Mouse (Mus musculus) thymus, postnatal 36 days (tissue): Measurements from ENCODE around the gene Mms22l.
"Not testable (repeated sequence)": the region's sequence is repeated elsewhere in the genome, so short reads cannot be mapped to it uniquely, and the experiment has no call there.

Experiments
- DNase-seq, 2 experiments: peaks; one replicate each; pipeline ENCODE4 v3.0.0; 2022; ENCODE audit warnings: mixed read lengths in 2 of 2

The Mms22l gene

DNA sequence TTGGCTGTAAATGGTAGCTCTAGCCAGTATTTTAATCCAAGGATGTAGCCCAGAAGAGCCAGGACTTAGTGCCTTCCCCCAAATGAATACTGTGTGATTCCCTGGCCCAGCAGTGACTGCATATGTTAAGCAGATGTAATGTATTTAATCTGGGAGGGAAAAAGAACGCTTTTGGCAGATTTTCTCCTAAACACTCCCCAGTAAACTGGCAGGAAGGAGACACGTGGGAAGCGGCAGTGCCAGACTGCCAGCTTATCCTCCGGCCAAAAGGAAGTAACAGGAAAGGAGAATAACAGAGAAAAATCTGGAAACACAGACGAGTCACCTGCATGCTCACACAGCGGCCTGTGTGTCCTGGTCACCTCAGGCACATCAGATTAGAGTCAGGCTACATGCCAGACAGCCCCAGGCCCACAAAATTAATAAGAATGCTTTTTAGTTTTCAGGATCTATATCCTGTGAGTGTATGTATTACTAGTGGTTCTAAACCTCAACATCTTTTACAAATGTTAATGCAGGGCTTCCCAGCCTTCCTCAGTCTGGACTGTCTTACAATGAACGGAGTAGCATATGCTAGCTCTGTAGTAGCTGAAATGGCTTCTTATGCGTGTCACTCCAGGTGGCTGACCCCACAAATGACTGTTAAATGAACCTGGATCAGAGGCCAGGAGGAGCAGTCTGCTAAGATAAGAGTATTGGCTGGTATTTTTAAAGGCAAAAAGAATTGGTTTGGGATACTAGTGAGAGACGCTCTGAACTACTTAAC lies 125.4 kb downstream of the Mms22l start:
- no peak for DNase-seq

DNA sequence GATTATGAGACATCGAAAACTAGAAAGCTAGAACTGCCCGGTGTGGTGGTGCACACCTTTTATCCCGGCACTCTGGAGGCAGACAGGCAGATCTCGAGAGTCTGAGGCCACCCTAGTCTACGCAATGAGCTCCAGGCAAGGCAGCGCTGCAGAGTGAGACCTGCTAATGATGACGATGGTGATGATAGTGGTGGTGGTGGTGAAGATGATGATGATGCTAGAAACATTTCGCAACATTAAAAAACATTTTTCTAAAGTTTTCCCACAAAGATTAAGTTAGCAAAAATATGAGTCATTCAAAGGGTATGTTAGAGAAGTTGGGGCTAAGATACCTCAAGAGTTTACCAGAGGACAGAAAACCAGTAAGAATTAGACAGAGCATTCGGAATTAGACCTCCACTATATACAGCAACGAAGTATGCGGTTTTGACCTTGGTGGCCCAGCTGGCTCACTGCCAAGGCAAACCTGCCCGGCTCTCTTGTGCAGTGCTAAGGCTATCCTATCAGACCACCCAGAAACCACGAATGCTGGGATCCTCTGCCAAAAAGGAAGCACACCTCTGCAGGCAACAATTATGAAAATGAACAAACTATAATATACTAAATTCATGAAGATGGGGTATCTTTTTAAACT lies 129.8 kb downstream of the Mms22l start:
- DNase-seq = no peak

DNA sequence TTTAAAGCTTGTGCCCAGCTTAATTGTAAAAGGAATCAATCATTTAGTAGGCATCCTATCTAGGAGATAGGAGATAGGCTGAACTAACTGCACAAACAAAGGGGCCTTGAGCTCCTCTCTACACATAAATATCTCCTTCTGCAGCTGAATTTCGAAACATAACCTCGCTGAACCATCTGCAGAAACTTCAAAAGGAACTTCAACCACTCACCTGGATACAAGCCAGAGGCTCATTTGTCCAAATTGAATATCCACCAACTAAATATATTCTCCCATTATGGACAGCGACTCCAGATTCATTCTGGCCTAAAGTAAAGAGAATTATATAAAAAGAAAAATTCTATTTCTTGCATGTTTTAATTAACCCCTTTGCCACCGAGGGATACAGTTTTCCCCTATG lies 130.4 kb downstream of the Mms22l start:
- DNase-seq = no peak

- DNase-seq = no peak
Measured at GRCm38 (mm10) chr4:24627871-24628270, 131.6 kb downstream of the Mms22l start.

GRCm38 (mm10) chr4:24630430-24630829 lies 134.2 kb downstream of the Mms22l start:
- no peak for DNase-seq

GRCm38 (mm10) chr4:24631177-24631911 lies 135.1 kb downstream of the Mms22l start:
- no peak for DNase-seq

DNA sequence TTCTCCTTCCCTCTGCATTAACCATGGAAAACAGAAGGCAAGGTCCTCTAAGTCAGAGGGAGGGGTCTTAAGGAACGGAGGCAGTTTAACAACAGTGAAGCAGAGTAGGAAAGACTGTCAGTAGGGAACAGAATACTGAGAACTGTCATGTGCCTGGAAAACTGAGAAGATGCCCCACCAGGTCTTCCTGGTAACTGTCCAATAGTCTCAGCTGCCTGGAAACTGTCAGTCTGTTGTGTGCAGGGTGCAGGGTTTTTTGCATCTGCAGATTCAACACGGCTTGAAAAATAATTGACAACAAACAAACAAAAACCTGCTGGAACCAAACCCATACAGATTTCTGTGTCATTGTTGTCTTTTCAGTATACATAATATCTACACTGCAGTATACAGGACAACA lies 146.1 kb downstream of the Mms22l start:
- DNase-seq = no peak

GRCm38 (mm10) chr4:24644735-24645134 lies 148.5 kb downstream of the Mms22l start:
- not testable (repeated sequence) for DNase-seq
